Mouse (Mus musculus) B cell, adult 67 days (primary cell): ENCODE data around the gene Il18. TPM values are rescaled to one million over a fixed set of nuclear protein-coding genes. Genes with fewer than 3 reads are reported as not detected.

Experiments used
- total RNA-seq, 2 experiments: library from RNA; stranded (reverse); gene quantifications; 4 replicates each; pipeline ENCODE4 v1.2.4; 2023

The Il18 gene
- 10 to 100 TPM; 21.7 to 24.3 TPM for total RNA-seq

GRCm38 (mm10) chr9:50554241-50555093, at the start of gene Il18:
TSS of gene Il18 (plus strand) at chr9:50554827.

GRCm38 (mm10) chr9:50528293-50528892, 26.2 kb upstream of the Il18 start, which contains the start of gene Pts:
TSS of gene Pts (minus strand) at chr9:50528724.

GRCm38 (mm10) chr9:50555094-50555446, 443 bp downstream of the Il18 start, which contains the start of gene Bco2:
TSS of gene Bco2 (minus strand) at chr9:50555181.

GRCm38 (mm10) chr9:50561145-50561917, 6.7 kb downstream of the Il18 start, which contains the start of gene Tex12:
TSS of gene Tex12 (minus strand) at chr9:50561325.

GRCm38 (mm10) chr9:50603189-50603997, 48.8 kb downstream of the Il18 start, which contains the start of the genes Sdhd and Timm8b:
TSS of gene Sdhd (minus strand) at chr9:50603812.
TSS of gene Timm8b (plus strand) at chr9:50603910.

GRCm38 (mm10) chr9:50616766-50617603, 62.4 kb downstream of the Il18 start, which contains the start of the genes Pih1d2 and Nkapd1:
TSS of gene Pih1d2 (plus strand) at chr9:50617321.
TSS of gene Nkapd1 (minus strand) at chr9:50617464.

Other genes with a start within 250 kb of the Il18 start
- 1,000 to 10,000 TPM; 1,380 to 1,406 TPM for gene Rpl10-ps3, start 209.9 kb upstream of the Il18 start, total RNA-seq
- not detected for gene Plet1, start 60.3 kb upstream of the Il18 start, total RNA-seq
- 10 to 100 TPM; 60.1 to 88.4 TPM for gene Pts, start 26.1 kb upstream of the Il18 start, total RNA-seq
- 1 to 10 TPM; 2.1 to 4.1 TPM for gene Bco2, start 354 bp downstream of the Il18 start, total RNA-seq
- gene Tex12, start 6.5 kb downstream of the Il18 start, total RNA-seq = not detected
- gene Sdhd, start 49.0 kb downstream of the Il18 start, total RNA-seq = 10 to 100 TPM; 49.5 to 52.9 TPM
- gene Timm8b, start 49.1 kb downstream of the Il18 start, total RNA-seq = 10 to 100 TPM; 47.4 to 50.2 TPM
- gene Pih1d2, start 62.5 kb downstream of the Il18 start, total RNA-seq = under 1 TPM in 1 of 2 experiments, not detected in 1; 0.87 TPM
- 10 to 100 TPM; 33.7 to 34.8 TPM for gene Nkapd1, start 62.6 kb downstream of the Il18 start, total RNA-seq
- gene Dlat, start 105.0 kb downstream of the Il18 start, total RNA-seq = 10 to 100 TPM; 33.5 to 38.8 TPM
- not detected for gene Dixdc1, start 184.7 kb downstream of the Il18 start, total RNA-seq
- not detected for gene 2310030G06Rik, start 191.7 kb downstream of the Il18 start, total RNA-seq
- gene Cryab, start 196.5 kb downstream of the Il18 start, total RNA-seq = 1 to 10 TPM in 1 of 2 experiments, not detected in 1; 1.2 TPM
- not detected for gene Hspb2, start 197.5 kb downstream of the Il18 start, total RNA-seq
- 10 to 100 TPM; 18.9 to 19.4 TPM for gene Fdxacb1, start 213.4 kb downstream of the Il18 start, total RNA-seq
- 10 to 100 TPM; 22.0 to 31.0 TPM for gene Alg9, start 220.2 kb downstream of the Il18 start, total RNA-seq
- 10 to 100 TPM; 25.8 to 26.1 TPM for gene 1110032A03Rik, start 220.7 kb downstream of the Il18 start, total RNA-seq